Mouse (Mus musculus): Measurements from ENCODE around the gene Epm2aip1. TPM values are rescaled to one million over a fixed set of nuclear protein-coding genes. Genes with fewer than 3 reads are reported as not detected.
A peak's percentile ranks its signal among the peaks of the same experiment; 100 is the strongest.

The Epm2aip1 gene
- polyA plus RNA-seq, 1 experiment from 2014 or later = 46.9 TPM

DNA sequence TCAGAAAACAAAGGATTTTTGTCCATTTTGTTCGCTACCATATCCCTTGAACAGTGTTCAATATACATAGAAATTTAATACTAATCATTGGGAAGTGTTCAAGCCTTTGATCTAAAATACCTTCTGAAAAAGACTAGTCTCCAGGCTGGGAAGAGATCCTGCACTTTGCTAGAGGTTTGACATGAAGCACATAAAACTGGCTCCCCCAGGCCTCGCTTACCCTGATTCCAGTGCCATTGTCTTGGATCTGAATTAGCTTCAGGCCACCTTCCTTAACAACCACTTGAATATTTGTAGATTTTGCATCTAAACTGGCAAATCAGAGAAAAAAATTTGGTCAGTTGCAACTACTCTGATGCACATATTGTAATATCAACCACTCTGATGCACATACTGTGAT is 3.7 kb upstream of the Epm2aip1 start:
- H3K9me3 ChIP-seq = no peaks in the 10 kb centered on the region
- ATAC-seq (ENCODE audit: low FRiP score) = no peak
- peaks cover 15% of the 10 kb centered on the region for H3K4me1 ChIP-seq
- H3K36me3 ChIP-seq (replicated peaks) = peaks cover 30% of the 10 kb centered on the region
- H3K4me2 ChIP-seq = no peak overlapping the region
- no peak overlapping the region for H3K27ac ChIP-seq
- no peak overlapping the region for H3K4me3 ChIP-seq (replicated peaks)
- H3K27me3 ChIP-seq = no peaks in the 10 kb centered on the region
- WGBS = 95% methylated on average over 2 of the region's 2 CpGs
- H3K9ac ChIP-seq = no peak overlapping the region

DNA sequence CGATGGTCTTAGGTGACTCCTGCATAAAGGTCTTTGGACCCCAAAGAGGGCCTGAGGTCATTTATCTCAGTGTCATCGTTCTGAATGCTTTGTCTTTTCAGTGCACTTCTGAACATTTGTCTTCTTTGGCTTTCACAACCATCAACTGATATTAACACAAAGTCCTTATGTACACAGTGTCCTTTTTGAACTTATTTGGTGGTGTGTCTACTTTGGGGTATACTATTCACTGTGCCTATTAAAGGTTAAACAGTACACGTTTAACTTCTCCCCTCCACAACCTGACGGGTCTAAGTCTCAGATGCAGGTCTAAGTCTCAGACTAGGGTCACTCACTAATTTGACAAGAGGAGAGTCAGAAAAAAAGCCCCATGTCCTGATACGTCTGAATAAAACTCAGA is 1.1 kb upstream of the Epm2aip1 start:
- 0 out of 2 replicates have a peak, but pooled peaks cover 22% of the 10 kb centered on the region for H3K36me3 ChIP-seq (replicated peaks)
- 15% methylated on average over 5 of the region's 5 CpGs for WGBS
- H3K9me3 ChIP-seq = no peaks in the 10 kb centered on the region
- no peaks in the 10 kb centered on the region for H3K27me3 ChIP-seq
- H3K4me3 ChIP-seq (replicated peaks) = peak overlapping the region; percentile 76
- H3K9ac ChIP-seq = peak overlapping the region; percentile 74
- peaks cover 37% of the 10 kb centered on the region for H3K4me1 ChIP-seq
- no peak for ATAC-seq (ENCODE audit: low FRiP score)
- peak overlapping the region; percentile 65 for H3K4me2 ChIP-seq
- peak overlapping the region; percentile 91 for H3K27ac ChIP-seq

DNA sequence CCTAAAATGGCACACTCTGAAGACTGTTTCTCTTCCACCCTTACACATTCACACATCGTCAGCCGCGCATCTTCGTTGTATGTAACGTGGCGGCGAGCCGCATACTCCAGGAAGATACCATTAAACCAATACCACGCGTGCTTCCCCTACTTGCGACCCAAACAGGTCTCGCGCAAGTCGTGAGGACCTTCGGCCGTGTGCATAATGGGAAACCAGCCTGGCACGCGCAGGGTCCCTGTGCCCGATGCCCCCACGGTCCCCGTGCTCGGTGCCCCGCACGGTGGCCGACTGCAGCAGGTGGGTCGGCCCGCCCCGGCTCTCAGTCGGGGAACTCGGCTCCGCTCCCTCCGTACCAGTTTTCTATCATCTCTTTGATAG is 684 bp upstream of the Epm2aip1 start:
- peak; percentile 78 for ATAC-seq (ENCODE audit: low FRiP score)
- Histone ChIP-seq H3K36me3 (replicated peaks) (0 out of 2 replicates have a peak, but pooled peaks cover 22% of the 10 kb centered on the region), H3K27ac (peak overlapping the region; percentile 91), H3K4me3 (replicated peaks) (peak overlapping the region; percentile 76), H3K27me3 (no peaks in the 10 kb centered on the region), H3K4me1 (peaks cover 41% of the 10 kb centered on the region), H3K4me2 (peak overlapping the region; percentile 65), H3K9ac (peak overlapping the region; percentile 74), H3K9me3 (no peaks in the 10 kb centered on the region)
- WGBS = under 1% methylated on average over 32 of the region's 32 CpGs

DNA sequence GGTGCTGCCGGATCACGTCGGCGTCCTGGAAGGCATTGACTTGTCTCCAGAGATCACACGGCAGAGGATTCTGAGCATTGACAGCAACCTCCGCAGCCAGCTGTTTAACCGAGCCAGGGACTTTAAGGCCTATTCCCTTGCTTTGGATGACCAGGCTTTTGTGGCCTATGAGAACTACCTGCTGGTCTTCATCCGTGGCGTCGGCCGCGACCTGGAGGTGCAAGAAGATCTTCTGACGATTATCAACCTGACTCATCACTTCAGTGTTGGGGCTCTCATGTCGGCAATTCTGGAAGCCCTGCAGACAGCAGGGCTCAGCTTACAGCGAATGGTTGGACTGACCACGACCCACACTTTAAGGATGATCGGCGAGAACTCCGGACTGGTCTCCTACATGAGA is 627 bp downstream of the Epm2aip1 start:
- H3K9ac ChIP-seq = peak overlapping the region; percentile 91
- no peaks in the 10 kb centered on the region for H3K9me3 ChIP-seq
- peaks cover 47% of the 10 kb centered on the region for H3K4me1 ChIP-seq
- ATAC-seq (ENCODE audit: low FRiP score) = no peak
- H3K4me2 ChIP-seq = peak overlapping the region; percentile 86
- peak overlapping the region; percentile 95 for H3K27ac ChIP-seq
- H3K4me3 ChIP-seq (replicated peaks) = peak overlapping the region; percentile 76
- peaks cover 17% of the 10 kb centered on the region for H3K36me3 ChIP-seq (replicated peaks)
- WGBS = 13% methylated on average over 19 of the region's 19 CpGs
- H3K27me3 ChIP-seq = no peaks in the 10 kb centered on the region

DNA sequence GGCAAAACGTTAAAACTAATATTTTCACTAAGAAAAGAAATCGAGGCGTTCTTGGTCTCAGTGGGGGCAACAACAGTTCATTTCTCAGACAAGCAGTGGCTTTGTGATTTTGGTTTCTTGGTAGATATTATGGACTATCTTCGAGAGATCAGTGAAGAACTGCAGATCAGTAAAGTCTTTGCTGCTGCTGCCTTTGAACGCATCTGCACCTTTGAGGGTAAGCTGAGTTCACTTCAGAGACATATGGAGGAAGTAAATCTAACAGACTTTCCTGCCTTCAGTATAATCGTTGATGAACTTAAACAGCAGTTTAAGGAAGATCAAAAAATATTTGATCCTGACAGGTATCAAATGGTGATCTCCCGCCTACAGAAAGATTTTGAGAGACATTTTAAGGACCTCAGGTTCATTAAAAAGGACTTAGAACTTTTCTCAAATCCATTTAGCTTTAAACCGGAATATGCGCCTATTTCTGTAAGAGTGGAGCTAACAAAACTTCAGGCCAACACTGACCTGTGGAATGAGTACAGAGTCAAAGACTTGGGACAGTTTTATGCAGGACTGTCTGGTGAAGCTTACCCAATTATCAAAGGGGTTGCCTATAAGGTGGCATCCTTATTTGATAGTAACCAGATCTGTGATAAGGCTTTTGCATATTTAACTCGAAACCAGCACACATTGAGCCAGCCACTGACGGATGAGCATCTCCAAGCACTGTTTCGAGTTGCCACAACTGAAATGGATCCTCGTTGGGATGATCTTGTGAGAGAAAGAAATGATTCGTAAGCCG is 1.5 kb downstream of the Epm2aip1 start:
- H3K36me3 ChIP-seq (replicated peaks) = peaks cover 22% of the 10 kb centered on the region
- no peak overlapping the region; the same call in 1 of the 2 replicates for H3K27ac ChIP-seq
- peak overlapping the region; percentile 76 for H3K4me3 ChIP-seq (replicated peaks)
- H3K9me3 ChIP-seq = no peaks in the 10 kb centered on the region
- peak overlapping the region; percentile 86 for H3K4me2 ChIP-seq
- H3K9ac ChIP-seq = peak overlapping the region; percentile 91
- H3K27me3 ChIP-seq = no peaks in the 10 kb centered on the region
- no peak for ATAC-seq (ENCODE audit: low FRiP score)
- H3K4me1 ChIP-seq = peaks cover 47% of the 10 kb centered on the region
- 83% methylated on average over 15 of the region's 15 CpGs for WGBS

DNA sequence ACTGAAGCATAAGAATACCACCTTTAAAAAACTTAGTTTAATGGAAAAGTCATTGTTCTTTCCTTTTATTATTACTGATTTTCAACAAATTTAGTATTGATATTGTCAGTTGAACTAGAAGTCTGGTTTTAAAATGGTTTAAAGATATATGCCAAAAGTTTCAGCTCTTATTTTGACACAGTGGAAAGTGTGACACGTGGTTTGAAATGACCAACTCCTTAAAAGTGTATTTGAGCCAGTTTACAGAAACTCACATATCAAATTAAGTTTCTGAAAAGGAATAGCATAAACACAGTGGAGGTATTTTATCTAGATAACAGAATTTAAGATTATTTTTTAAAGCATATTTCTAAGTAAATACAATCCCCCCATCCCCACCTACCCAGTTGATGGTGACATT is 2.2 kb downstream of the Epm2aip1 start:
- ATAC-seq (ENCODE audit: low FRiP score) = no peak
- 96% methylated on average over 1 of the region's 1 CpGs for WGBS
- no peaks in the 10 kb centered on the region for H3K9me3 ChIP-seq
- H3K27me3 ChIP-seq = no peaks in the 10 kb centered on the region
- peak overlapping the region; percentile 86 for H3K4me2 ChIP-seq
- no peak overlapping the region for H3K4me3 ChIP-seq (replicated peaks)
- peaks cover 47% of the 10 kb centered on the region for H3K4me1 ChIP-seq
- peaks cover 30% of the 10 kb centered on the region for H3K36me3 ChIP-seq (replicated peaks)
- no peak overlapping the region for H3K27ac ChIP-seq
- no peak overlapping the region for H3K9ac ChIP-seq

DNA sequence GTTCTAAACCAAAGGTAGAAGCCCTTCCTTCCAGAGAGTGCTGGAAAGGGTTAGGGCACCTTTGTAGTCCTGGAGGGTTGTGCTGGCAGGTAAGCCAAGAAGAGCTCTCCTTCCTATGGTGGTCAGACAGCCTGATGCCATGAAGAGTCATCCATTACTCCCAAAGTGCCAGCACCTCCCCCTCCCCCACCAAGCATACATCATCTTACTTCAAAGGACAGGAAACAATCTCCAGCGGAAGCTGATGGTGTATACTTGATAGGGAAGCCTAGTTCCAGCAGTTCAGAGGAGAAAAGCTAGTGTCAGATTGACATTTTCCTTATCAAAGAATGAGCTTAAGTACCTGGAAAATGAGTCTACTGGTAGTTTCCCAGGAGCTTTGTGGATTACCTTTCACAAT is 3.4 kb downstream of the Epm2aip1 start:
- Histone ChIP-seq H3K4me3 (replicated peaks) (peak overlapping the region; percentile 5; the same call in 1 of the 2 replicates), H3K9me3 (no peaks in the 10 kb centered on the region), H3K27ac (no peak overlapping the region), H3K36me3 (replicated peaks) (peaks cover 35% of the 10 kb centered on the region), H3K4me2 (peak overlapping the region; percentile 43), H3K27me3 (no peaks in the 10 kb centered on the region), H3K9ac (0 out of 2 replicates have a peak overlapping the region, but pooled peaks have one; percentile 29), H3K4me1 (peaks cover 46% of the 10 kb centered on the region)
- 62% methylated on average over 1 of the region's 1 CpGs for WGBS
- ATAC-seq (ENCODE audit: low FRiP score) = no peak

DNA sequence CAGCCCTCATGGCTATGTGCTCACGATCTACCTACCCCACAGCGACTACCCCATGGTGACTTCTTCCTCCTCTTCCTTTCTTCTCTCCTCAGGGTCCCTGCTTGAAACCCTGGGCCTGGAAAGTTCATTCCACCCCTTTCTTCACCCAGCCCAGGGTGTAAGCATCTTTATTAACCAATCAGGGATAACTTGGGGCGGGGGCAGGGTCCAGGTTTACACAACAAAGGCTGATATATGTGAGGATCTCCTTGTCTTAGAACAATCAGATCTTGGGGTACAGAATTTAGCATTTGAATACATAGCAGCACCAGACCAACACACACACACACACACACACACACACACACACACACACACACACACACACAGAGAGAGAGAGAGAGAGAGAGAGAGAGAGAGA is 13.3 kb downstream of the Epm2aip1 start:
- Histone ChIP-seq H3K36me3 (replicated peaks) (no peaks in the 10 kb centered on the region), H3K9me3 (no peaks in the 10 kb centered on the region), H3K4me3 (replicated peaks) (no peak overlapping the region), H3K27me3 (no peaks in the 10 kb centered on the region), H3K4me2 (no peak overlapping the region), H3K9ac (no peak overlapping the region), H3K27ac (no peak overlapping the region), H3K4me1 (peaks cover 7% of the 10 kb centered on the region)
- ATAC-seq (ENCODE audit: low FRiP score) = no peak
- 20% methylated on average over 3 of the region's 3 CpGs for WGBS

DNA sequence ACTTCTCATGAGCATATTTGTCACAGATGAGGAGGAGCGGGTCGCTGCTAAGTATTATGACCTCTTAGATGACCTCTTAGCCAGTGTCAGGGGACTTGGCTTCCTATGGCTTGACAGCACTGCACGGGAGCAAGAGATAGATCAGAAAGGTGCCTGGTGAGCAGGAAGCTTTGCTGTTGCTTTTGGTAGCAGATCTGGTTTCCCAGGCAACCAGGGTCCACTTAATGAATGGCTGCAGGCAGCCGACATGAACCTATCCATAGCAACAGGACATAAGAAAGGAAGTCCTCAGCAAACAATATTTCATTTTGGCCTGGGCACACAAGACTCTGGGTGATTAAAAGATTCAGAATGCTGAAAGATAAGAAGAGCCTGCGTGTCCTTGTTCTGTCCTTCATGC is 13.9 kb downstream of the Epm2aip1 start:
- ATAC-seq (ENCODE audit: low FRiP score) = peak; percentile 49; the same call in 1 of the 2 replicates

DNA sequence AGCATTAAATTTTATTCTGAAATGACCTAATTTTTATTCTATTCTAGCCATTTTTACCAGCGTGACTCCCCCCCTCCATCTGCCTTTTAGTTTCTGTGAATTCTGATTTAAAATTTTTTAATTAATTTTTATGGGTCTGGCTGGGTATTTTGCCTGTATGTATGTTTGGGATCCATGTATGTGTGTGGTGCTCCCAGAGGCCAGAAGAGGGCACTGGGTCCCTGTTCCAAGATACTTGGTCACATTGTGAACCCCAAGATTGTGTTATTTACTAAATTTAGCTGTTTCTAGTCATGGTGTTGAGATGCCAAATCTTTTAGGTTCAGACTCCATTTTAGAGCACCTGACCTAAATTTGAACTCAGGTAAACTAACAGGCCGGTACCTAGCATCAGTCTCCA is 14.7 kb downstream of the Epm2aip1 start:
- Histone ChIP-seq H3K36me3 (replicated peaks) (no peaks in the 10 kb centered on the region), H3K4me1 (peaks cover 7% of the 10 kb centered on the region), H3K27ac (no peak overlapping the region), H3K9me3 (no peaks in the 10 kb centered on the region), H3K4me2 (no peak overlapping the region), H3K27me3 (no peaks in the 10 kb centered on the region), H3K9ac (no peak overlapping the region), H3K4me3 (replicated peaks) (no peak overlapping the region)
- no peak for ATAC-seq (ENCODE audit: low FRiP score)
- 76% methylated on average over 2 of the region's 2 CpGs for WGBS

More for the DNA sequence above, 13.9 kb downstream of the Epm2aip1 start:
- Histone ChIP-seq H3K4me3 (replicated peaks) (no peak overlapping the region), H3K4me2 (no peak overlapping the region), H3K9me3 (no peaks in the 10 kb centered on the region), H3K9ac (no peak overlapping the region), H3K4me1 (peaks cover 7% of the 10 kb centered on the region), H3K27ac (peak overlapping the region; percentile 43; the same call in 1 of the 2 replicates), H3K36me3 (replicated peaks) (no peaks in the 10 kb centered on the region), H3K27me3 (no peaks in the 10 kb centered on the region)
- WGBS = 24% methylated on average over 5 of the region's 5 CpGs

DNA sequence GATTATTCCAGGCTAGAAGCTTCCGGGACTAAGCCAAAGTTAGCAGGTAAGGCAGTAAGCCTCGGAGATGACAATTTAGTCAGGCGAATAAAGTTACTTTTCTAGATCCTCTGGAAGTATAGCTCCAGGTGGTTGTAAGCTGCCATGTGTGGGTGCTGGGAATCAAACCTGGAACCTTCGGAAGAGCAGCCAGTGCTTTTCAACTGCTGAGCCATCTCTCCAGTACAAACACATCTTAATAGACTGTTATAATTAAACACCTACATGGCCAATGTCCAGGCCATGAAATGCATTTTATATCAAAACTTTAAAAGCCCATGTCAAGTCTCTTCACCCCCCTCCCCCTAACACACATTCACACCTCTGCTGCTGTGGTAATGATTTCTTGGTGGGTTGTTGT is 16.2 kb downstream of the Epm2aip1 start:
- no peak for ATAC-seq (ENCODE audit: low FRiP score)
- H3K4me2 ChIP-seq = no peak overlapping the region
- H3K4me1 ChIP-seq = peaks cover 7% of the 10 kb centered on the region
- no peak overlapping the region for H3K4me3 ChIP-seq (replicated peaks)
- H3K27ac ChIP-seq = no peak overlapping the region
- no peaks in the 10 kb centered on the region for H3K36me3 ChIP-seq (replicated peaks)
- no peaks in the 10 kb centered on the region for H3K27me3 ChIP-seq
- no peaks in the 10 kb centered on the region for H3K9me3 ChIP-seq
- H3K9ac ChIP-seq = no peak overlapping the region
- 94% methylated on average over 4 of the region's 4 CpGs for WGBS

DNA sequence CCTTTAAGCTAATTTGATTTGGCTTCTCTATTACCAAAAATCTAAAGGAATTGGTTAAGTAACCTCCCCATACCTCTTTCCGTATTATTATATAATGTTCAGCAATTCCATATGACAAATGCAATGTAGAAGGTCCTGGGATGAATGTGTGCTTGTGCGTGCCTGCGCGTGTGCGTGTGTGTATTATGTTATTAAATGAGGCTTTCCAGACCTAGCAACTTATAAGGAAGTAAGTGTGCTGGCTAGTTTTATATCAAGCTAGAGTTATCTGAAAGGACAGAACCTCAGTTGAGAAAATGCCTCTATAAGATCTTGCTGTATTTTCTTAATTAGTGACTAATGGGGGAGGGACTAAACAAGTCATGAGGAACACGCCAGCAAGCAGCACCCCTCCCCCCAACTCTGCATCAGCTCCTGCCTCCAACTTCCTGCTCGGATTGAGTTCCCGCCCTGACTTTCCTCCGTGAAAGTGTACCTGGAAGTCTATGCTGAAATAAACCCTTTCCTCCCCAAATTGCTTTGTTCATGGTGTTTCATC is 17.6 kb downstream of the Epm2aip1 start:
- no peak overlapping the region for H3K4me3 ChIP-seq (replicated peaks)
- peak; percentile 25 for ATAC-seq (ENCODE audit: low FRiP score)
- no peak overlapping the region for H3K27ac ChIP-seq
- no peaks in the 10 kb centered on the region for H3K9me3 ChIP-seq
- no peak overlapping the region for H3K4me2 ChIP-seq
- H3K4me1 ChIP-seq = peaks cover 7% of the 10 kb centered on the region
- H3K27me3 ChIP-seq = no peaks in the 10 kb centered on the region
- no peak overlapping the region for H3K9ac ChIP-seq
- no peaks in the 10 kb centered on the region for H3K36me3 ChIP-seq (replicated peaks)
- WGBS = 58% methylated on average over 9 of the region's 9 CpGs

Data from forebrain, embryonic 12.5 days (tissue).